Mouse (Mus musculus) embryonic facial prominence, embryonic 15.5 days (tissue): ENCODE data around the gene Rbm8a. TPM values are rescaled to one million over a fixed set of nuclear protein-coding genes. Genes with fewer than 3 reads are reported as not detected.
A peak's percentile ranks its signal among the peaks of the same experiment; 100 is the strongest.

Experiments
- ATAC-seq: fragments of 200-750 bp; cut with Nextera tagmentation; 2 replicates; pipeline ENCODE4 v1.8.0; 2017; ENCODE audit warnings: low read depth, moderate TSS enrichment; ENCODE audit not compliant: insufficient number of reproducible peaks, low FRiP score, low TSS enrichment
- H3K27ac ChIP-seq: fragments of 300-500 bp; sonication (generic); replicated peaks from 2 replicates; pipeline ENCODE4 v1.5.1; 2015; ENCODE audit warnings: mild to moderate bottlenecking, inconsistent platforms
- H3K27me3 ChIP-seq: fragments of 300-500 bp; sonication (generic); 2 replicates; pipeline ENCODE4 v1.6.1; 2015; ENCODE audit warnings: inconsistent platforms
- H3K36me3 ChIP-seq: fragments of 300-500 bp; sonication (generic); 2 replicates; pipeline ENCODE4 v1.6.1; 2015; ENCODE audit warnings: mild to moderate bottlenecking, inconsistent platforms
- H3K4me1 ChIP-seq: fragments of 300-500 bp; sonication (generic); 2 replicates; pipeline ENCODE4 v1.6.1; 2015; ENCODE audit warnings: inconsistent platforms
- H3K4me2 ChIP-seq: fragments of 300-500 bp; sonication (generic); replicated peaks from 2 replicates; pipeline ENCODE4 v1.6.1; 2015; ENCODE audit warnings: mild to moderate bottlenecking, inconsistent platforms
- H3K4me3 ChIP-seq: fragments of 300-500 bp; sonication (generic); replicated peaks from 2 replicates; pipeline ENCODE4 v1.5.1; 2015; ENCODE audit warnings: mild to moderate bottlenecking, inconsistent platforms
- H3K9ac ChIP-seq: fragments of 300-500 bp; sonication (generic); 2 replicates; pipeline ENCODE4 v1.6.1; 2015; ENCODE audit warnings: inconsistent platforms
- H3K9me3 ChIP-seq: fragments of 300-500 bp; sonication (generic); replicated peaks from 2 replicates; pipeline ENCODE4 v1.6.1; 2016; ENCODE audit warnings: inconsistent platforms
- WGBS: fragments of 180-500 bp; shearing (Covaris S2); methylation state at CpG from one replicate; pipeline ENCODE4 v1.1.7; 2015; 5-methylcytosine and 5-hydroxymethylcytosine counted together
- polyA plus RNA-seq: library from polyadenylated mRNA; unstranded; fragments of >200 nt; fragmentation: Nextera tagmentation; extraction: Ambion mirVana; gene quantifications from 2 replicates; pipeline ENCODE4 v1.2.1, GENCODE M21; 2015

Rbm8a gene
- polyA plus RNA-seq, 1 experiment from 2014 or later: 119 TPM

- H3K9ac ChIP-seq: peak overlapping the region; percentile 35
- peak overlapping the region; percentile 48 for H3K4me3 ChIP-seq
- 1% methylated on average over 10 of the region's 12 CpGs for WGBS
- no peaks in the 10 kb centered on the region for H3K9me3 ChIP-seq
- peak overlapping the region; percentile 92 for H3K4me2 ChIP-seq
- peak overlapping the region; percentile 58; the same call in 1 of the 2 replicates for H3K27ac ChIP-seq
- peaks cover 49% of the 10 kb centered on the region for H3K4me1 ChIP-seq
- no peaks in the 10 kb centered on the region for H3K36me3 ChIP-seq
- H3K27me3 ChIP-seq: peaks cover 12% of the 10 kb centered on the region
- ATAC-seq: no peak
Observed at GRCm38 (mm10) chr3:96596855-96597254, 32.9 kb upstream of the Rbm8a start.

- no peaks in the 10 kb centered on the region for H3K9me3 ChIP-seq
- H3K9ac ChIP-seq: peak overlapping the region; percentile 35
- peaks cover 12% of the 10 kb centered on the region for H3K27me3 ChIP-seq
- peak overlapping the region; percentile 48 for H3K4me3 ChIP-seq
- H3K4me2 ChIP-seq: peak overlapping the region; percentile 92
- peak overlapping the region; percentile 58 for H3K27ac ChIP-seq
- no peak for ATAC-seq
- no peaks in the 10 kb centered on the region for H3K36me3 ChIP-seq
- WGBS: under 1% methylated on average over 40 of the region's 40 CpGs
- H3K4me1 ChIP-seq: peaks cover 49% of the 10 kb centered on the region
Observed at GRCm38 (mm10) chr3:96597435-96597891, 32.3 kb upstream of the Rbm8a start.

GRCm38 (mm10) chr3:96598156-96599068 is 31.3 kb upstream of the Rbm8a start:
- WGBS: 1% methylated on average over 52 of the region's 54 CpGs
- H3K4me2 ChIP-seq: peak overlapping the region; percentile 92
- ATAC-seq: no peak
- peaks cover 54% of the 10 kb centered on the region for H3K4me1 ChIP-seq
- peaks cover 12% of the 10 kb centered on the region for H3K27me3 ChIP-seq
- no peaks in the 10 kb centered on the region for H3K9me3 ChIP-seq
- peak overlapping the region; percentile 58 for H3K27ac ChIP-seq
- H3K36me3 ChIP-seq: no peaks in the 10 kb centered on the region
- H3K4me3 ChIP-seq: peak overlapping the region; percentile 48
- peak overlapping the region; percentile 35 for H3K9ac ChIP-seq

GRCm38 (mm10) chr3:96599069-96599393 is 30.7 kb upstream of the Rbm8a start:
- no peak overlapping the region for H3K9ac ChIP-seq
- no peaks in the 10 kb centered on the region for H3K9me3 ChIP-seq
- peaks cover 60% of the 10 kb centered on the region for H3K4me1 ChIP-seq
- peaks cover 12% of the 10 kb centered on the region for H3K27me3 ChIP-seq
- H3K36me3 ChIP-seq: 0 out of 2 replicates have a peak, but pooled peaks cover 3% of the 10 kb centered on the region
- 58% methylated on average over 8 of the region's 8 CpGs for WGBS
- peak overlapping the region; percentile 92 for H3K4me2 ChIP-seq
- no peak overlapping the region for H3K27ac ChIP-seq
- ATAC-seq: no peak
- H3K4me3 ChIP-seq: peak overlapping the region; percentile 48; the same call in 1 of the 2 replicates

GRCm38 (mm10) chr3:96599411-96599810 is 30.3 kb upstream of the Rbm8a start:
- Histone ChIP-seq H3K36me3 (0 out of 2 replicates have a peak, but pooled peaks cover 4% of the 10 kb centered on the region), H3K4me2 (0 out of 2 replicates have a peak overlapping the region, but pooled peaks have one; percentile 92), H3K27me3 (peaks cover 12% of the 10 kb centered on the region), H3K27ac (no peak overlapping the region), H3K4me1 (peaks cover 64% of the 10 kb centered on the region), H3K9me3 (no peaks in the 10 kb centered on the region), H3K4me3 (no peak overlapping the region), H3K9ac (no peak overlapping the region)
- no peak for ATAC-seq
- 78% methylated on average over 3 of the region's 3 CpGs for WGBS

GRCm38 (mm10) chr3:96600639-96601250 is 29.0 kb upstream of the Rbm8a start, which contains the start of gene Lix1l:
TSS of gene Lix1l (plus strand) at chr3:96601149.
- Histone ChIP-seq H3K4me1 (peaks cover 66% of the 10 kb centered on the region), H3K9ac (peak within 1 kb of the TSS; percentile 70), H3K27ac (peak within 1 kb of the TSS; percentile 97), H3K36me3 (0 out of 2 replicates have a peak, but pooled peaks cover 4% of the 10 kb centered on the region), H3K9me3 (no peaks in the 10 kb centered on the region), H3K4me2 (peak within 1 kb of the TSS; percentile 55), H3K4me3 (peak within 1 kb of the TSS; percentile 75), H3K27me3 (peaks cover 8% of the 10 kb centered on the region)
- peak; percentile 95 for ATAC-seq
- WGBS: under 1% methylated on average over 27 of the region's 27 CpGs

GRCm38 (mm10) chr3:96601251-96601787 is 28.4 kb upstream of the Rbm8a start:
- Histone ChIP-seq H3K27ac (peak overlapping the region; percentile 97), H3K4me3 (peak overlapping the region; percentile 75), H3K36me3 (0 out of 2 replicates have a peak, but pooled peaks cover 4% of the 10 kb centered on the region), H3K9ac (peak overlapping the region; percentile 70), H3K9me3 (no peaks in the 10 kb centered on the region), H3K27me3 (peaks cover 7% of the 10 kb centered on the region), H3K4me2 (peak overlapping the region; percentile 55), H3K4me1 (peaks cover 60% of the 10 kb centered on the region)
- peak; percentile 69 for ATAC-seq
- WGBS: under 1% methylated on average over 35 of the region's 40 CpGs

- H3K4me2 ChIP-seq: peak overlapping the region; percentile 55
- peaks cover 52% of the 10 kb centered on the region for H3K4me1 ChIP-seq
- H3K27me3 ChIP-seq: peaks cover 4% of the 10 kb centered on the region; the same call in 1 of the 2 replicates
- peak overlapping the region; percentile 75 for H3K4me3 ChIP-seq
- H3K9me3 ChIP-seq: no peaks in the 10 kb centered on the region
- H3K9ac ChIP-seq: peak overlapping the region; percentile 26
- ATAC-seq: no peak
- WGBS: 17% methylated on average over 10 of the region's 10 CpGs
- peak overlapping the region; percentile 97 for H3K27ac ChIP-seq
- 0 out of 2 replicates have a peak, but pooled peaks cover 4% of the 10 kb centered on the region for H3K36me3 ChIP-seq
Observed at GRCm38 (mm10) chr3:96601941-96602703, 27.6 kb upstream of the Rbm8a start.

GRCm38 (mm10) chr3:96602704-96603084 is 27.0 kb upstream of the Rbm8a start:
- H3K9me3 ChIP-seq: no peaks in the 10 kb centered on the region
- 41% methylated on average over 5 of the region's 5 CpGs for WGBS
- ATAC-seq: no peak
- 0 out of 2 replicates have a peak, but pooled peaks cover 4% of the 10 kb centered on the region for H3K36me3 ChIP-seq
- H3K4me3 ChIP-seq: peak overlapping the region; percentile 75
- H3K27ac ChIP-seq: peak overlapping the region; percentile 97
- peak overlapping the region; percentile 26 for H3K9ac ChIP-seq
- H3K4me1 ChIP-seq: peaks cover 47% of the 10 kb centered on the region
- H3K4me2 ChIP-seq: peak overlapping the region; percentile 55
- H3K27me3 ChIP-seq: no peaks in the 10 kb centered on the region; the same call in 1 of the 2 replicates

- H3K4me2 ChIP-seq: peak overlapping the region; percentile 55
- peaks cover 8% of the 10 kb centered on the region; the same call in 1 of the 2 replicates for H3K36me3 ChIP-seq
- peaks cover 41% of the 10 kb centered on the region for H3K4me1 ChIP-seq
- H3K27me3 ChIP-seq: no peaks in the 10 kb centered on the region
- H3K9me3 ChIP-seq: no peaks in the 10 kb centered on the region
- H3K9ac ChIP-seq: peak overlapping the region; percentile 26; the same call in 1 of the 2 replicates
- WGBS: 42% methylated on average over 5 of the region's 5 CpGs
- H3K27ac ChIP-seq: peak overlapping the region; percentile 97
- ATAC-seq: no peak
- peak overlapping the region; percentile 75 for H3K4me3 ChIP-seq
Observed at GRCm38 (mm10) chr3:96603311-96603710, 26.4 kb upstream of the Rbm8a start.
